Mouse (Mus musculus): Measurements from ENCODE around the gene Nlgn2. TPM values are rescaled to one million over a fixed set of nuclear protein-coding genes. Genes with fewer than 3 reads are reported as not detected.

The Nlgn2 gene
- polyA plus RNA-seq, 1 experiment from 2014 or later = 11.8 TPM

DNA sequence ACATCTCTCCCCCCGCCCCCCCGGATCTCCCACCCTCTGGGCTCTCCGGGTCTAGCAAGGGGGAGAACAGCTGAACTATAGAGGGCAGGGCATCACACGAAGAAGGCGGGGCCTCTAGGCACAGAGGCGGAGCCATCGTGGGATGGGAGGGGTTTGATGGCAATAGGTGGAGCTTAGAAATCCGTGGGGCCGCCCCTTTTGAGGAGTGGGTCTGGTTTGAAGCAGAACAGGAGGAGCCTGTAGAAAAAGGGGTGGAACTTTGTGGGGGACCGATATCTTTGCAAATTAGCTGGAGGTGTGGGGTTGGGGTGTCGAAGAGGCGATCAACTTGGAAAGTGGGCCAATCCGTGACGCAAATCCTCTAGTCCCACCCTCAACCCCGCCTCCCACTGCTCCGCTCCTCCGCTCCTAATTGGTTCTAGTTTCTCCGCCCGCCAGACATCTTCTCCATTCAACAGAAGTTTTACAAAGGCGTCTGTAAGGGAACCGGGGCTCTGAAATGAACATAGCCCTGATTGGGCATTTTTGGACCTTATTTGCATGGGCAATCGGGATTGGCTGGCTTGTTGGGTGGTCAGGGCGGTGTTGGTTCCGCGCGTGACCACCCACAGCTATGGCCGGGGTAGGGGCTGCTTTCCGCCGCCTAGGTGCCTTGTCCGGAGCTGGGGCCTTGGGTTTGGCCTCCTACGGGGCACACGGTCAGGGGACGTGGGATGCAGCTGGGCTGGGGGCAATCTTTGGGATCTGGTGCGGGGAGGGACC lies 549 bp upstream of the Nlgn2 start, which contains the start of gene Tmem256:
Tmem256 (plus strand) TSS at position 563 of the 762 bp plus-strand sequence.
- peaks cover 25% of the 10 kb centered on the region; the same call in 1 of the 2 replicates for H3K27me3 ChIP-seq
- H3K36me3 ChIP-seq = peaks cover 8% of the 10 kb centered on the region
- peak within 1 kb of the TSS; percentile 93 for H3K27ac ChIP-seq
- H3K4me1 ChIP-seq = peaks cover 43% of the 10 kb centered on the region
- under 1% methylated on average over 34 of the region's 34 CpGs for WGBS
- peak within 1 kb of the TSS; percentile 93 for H3K4me2 ChIP-seq (replicated peaks)
- peak; percentile 91 for ATAC-seq (ENCODE audit: low FRiP score, low read depth)
- H3K4me3 ChIP-seq = peak within 1 kb of the TSS; percentile 81
- H3K9me3 ChIP-seq = no peaks in the 10 kb centered on the region
- peak within 1 kb of the TSS; percentile 91 for H3K9ac ChIP-seq

DNA sequence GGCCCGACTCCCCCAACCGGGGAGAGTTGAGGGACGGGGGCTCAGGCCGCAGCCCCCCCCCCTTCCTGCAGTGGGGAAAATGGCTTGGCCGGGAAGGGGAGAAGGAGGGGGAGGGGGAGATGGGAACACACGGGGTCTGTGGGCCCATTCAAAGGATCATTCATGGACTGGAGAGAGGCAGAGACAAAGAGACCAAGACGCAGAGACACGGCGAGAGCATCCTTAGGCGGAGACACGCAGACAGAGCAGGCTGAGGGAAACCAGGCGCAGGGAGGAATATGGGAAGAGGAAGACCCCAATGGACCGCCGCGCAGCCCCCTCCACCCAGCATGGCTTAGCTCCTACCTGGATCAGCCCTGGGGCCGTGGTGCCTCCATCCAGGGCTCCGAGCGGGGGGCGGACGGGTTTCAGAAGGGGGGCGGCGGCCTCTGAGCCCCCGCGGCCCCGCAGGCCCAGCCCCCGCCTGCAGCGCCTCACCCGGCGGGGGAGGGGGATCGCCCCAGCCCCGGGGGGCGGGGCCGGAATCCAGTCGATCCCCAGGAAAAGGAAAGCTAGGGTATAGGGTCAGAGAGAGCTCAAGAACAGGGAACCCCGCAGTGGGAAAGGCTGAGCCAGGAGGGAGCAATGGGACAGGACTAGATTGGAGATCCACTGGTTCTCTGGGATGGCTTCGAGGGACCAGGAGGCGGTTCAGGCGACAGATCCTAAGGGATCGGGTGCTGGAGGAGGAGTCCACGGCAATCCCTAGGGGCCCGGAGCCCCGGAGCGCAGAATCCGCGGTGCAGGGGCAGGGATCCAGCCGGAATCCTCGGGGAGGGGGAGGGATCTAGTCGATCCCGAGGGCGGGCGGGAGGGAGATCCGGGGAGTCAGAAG lies 644 bp downstream of the Nlgn2 start:
- Histone ChIP-seq H3K9ac (peak overlapping the region; percentile 91), H3K4me3 (peak overlapping the region; percentile 81), H3K36me3 (peaks cover 20% of the 10 kb centered on the region), H3K9me3 (no peaks in the 10 kb centered on the region), H3K4me2 (replicated peaks) (peak overlapping the region; percentile 93), H3K27me3 (peaks cover 25% of the 10 kb centered on the region; the same call in 1 of the 2 replicates), H3K4me1 (peaks cover 43% of the 10 kb centered on the region), H3K27ac (peak overlapping the region; percentile 84)
- under 1% methylated on average over 43 of the region's 52 CpGs for whole genome bisulfite sequencing
- no peak for ATAC-seq (ENCODE audit: low FRiP score, low read depth)

DNA sequence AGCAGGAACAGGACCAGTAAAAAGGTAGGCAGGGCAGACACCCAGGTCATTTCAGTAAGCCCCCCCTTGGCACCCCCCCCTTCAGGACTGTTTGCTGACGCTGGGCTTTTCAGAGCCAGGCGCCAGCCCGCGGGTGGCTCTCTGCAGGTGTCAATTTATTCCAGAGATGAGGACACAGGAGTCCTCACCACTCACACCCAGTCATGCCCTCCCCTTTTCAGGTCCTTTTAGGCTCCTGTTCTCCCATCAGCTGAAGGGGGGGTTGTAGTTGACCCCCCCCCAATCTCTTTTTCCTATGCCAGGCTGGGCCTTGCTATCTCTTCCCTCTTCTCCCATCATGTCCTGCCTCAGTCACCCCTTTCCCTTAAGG lies 1.6 kb downstream of the Nlgn2 start:
- 11% methylated on average over 4 of the region's 4 CpGs for WGBS
- Histone ChIP-seq H3K27ac (no peak overlapping the region), H3K9ac (peak overlapping the region; percentile 91), H3K36me3 (peaks cover 27% of the 10 kb centered on the region), H3K9me3 (no peaks in the 10 kb centered on the region), H3K27me3 (peaks cover 25% of the 10 kb centered on the region; the same call in 1 of the 2 replicates), H3K4me2 (replicated peaks) (peak overlapping the region; percentile 93), H3K4me3 (peak overlapping the region; percentile 81), H3K4me1 (peaks cover 43% of the 10 kb centered on the region)
- ATAC-seq (ENCODE audit: low FRiP score, low read depth) = no peak

GRCm38 (mm10) chr11:69835326-69835965 lies 2.1 kb downstream of the Nlgn2 start:
- Histone ChIP-seq H3K27ac (no peak overlapping the region), H3K9ac (peak overlapping the region; percentile 74), H3K9me3 (no peaks in the 10 kb centered on the region), H3K4me3 (peak overlapping the region; percentile 81), H3K27me3 (peaks cover 25% of the 10 kb centered on the region; the same call in 1 of the 2 replicates), H3K4me2 (replicated peaks) (peak overlapping the region; percentile 93), H3K4me1 (peaks cover 43% of the 10 kb centered on the region), H3K36me3 (peaks cover 29% of the 10 kb centered on the region)
- no peak for ATAC-seq (ENCODE audit: low FRiP score, low read depth)
- 7% methylated on average over 9 of the region's 9 CpGs for WGBS

- H3K27ac ChIP-seq = no peak overlapping the region
Measured at GRCm38 (mm10) chr11:69834001-69834549, 3.5 kb downstream of the Nlgn2 start.

DNA sequence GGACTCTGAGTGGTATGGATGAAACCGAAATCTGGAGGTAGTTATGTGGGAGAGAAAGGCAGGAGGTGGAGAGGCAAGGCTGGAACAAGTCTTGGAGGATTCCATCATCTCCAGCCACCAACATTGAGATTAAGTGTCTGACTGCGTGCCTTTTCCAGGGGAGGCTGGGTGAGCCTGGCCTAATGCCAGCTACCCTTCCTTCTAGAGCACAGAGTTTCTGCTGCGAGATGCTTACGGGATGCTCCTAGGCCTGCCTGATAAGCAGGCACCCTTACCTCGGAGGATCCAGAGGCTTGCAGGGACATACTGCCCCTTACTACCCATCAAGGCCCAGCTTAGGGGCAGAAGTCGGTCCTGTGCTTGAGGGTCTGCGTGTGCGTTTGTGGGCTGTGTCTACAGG lies 4.0 kb downstream of the Nlgn2 start:
- Histone ChIP-seq H3K27me3 (peaks cover 25% of the 10 kb centered on the region; the same call in 1 of the 2 replicates), H3K36me3 (peaks cover 40% of the 10 kb centered on the region), H3K9ac (peak overlapping the region; percentile 74), H3K9me3 (no peaks in the 10 kb centered on the region), H3K4me2 (replicated peaks) (peak overlapping the region; percentile 93), H3K27ac (no peak overlapping the region), H3K4me1 (peaks cover 33% of the 10 kb centered on the region), H3K4me3 (peak overlapping the region; percentile 81)
- WGBS = 54% methylated on average over 8 of the region's 8 CpGs
- ATAC-seq (ENCODE audit: low FRiP score, low read depth) = no peak

More at GRCm38 (mm10) chr11:69834001-69834549, 3.5 kb downstream of the Nlgn2 start:
- H3K36me3 ChIP-seq = peaks cover 35% of the 10 kb centered on the region
- peak overlapping the region; percentile 93 for H3K4me2 ChIP-seq (replicated peaks)
- peak overlapping the region; percentile 74 for H3K9ac ChIP-seq
- 6% methylated on average over 42 of the region's 48 CpGs for WGBS
- peaks cover 36% of the 10 kb centered on the region for H3K4me1 ChIP-seq
- no peaks in the 10 kb centered on the region for H3K9me3 ChIP-seq
- H3K4me3 ChIP-seq = peak overlapping the region; percentile 81
- peaks cover 25% of the 10 kb centered on the region; the same call in 1 of the 2 replicates for H3K27me3 ChIP-seq
- no peak for ATAC-seq (ENCODE audit: low FRiP score, low read depth)

DNA sequence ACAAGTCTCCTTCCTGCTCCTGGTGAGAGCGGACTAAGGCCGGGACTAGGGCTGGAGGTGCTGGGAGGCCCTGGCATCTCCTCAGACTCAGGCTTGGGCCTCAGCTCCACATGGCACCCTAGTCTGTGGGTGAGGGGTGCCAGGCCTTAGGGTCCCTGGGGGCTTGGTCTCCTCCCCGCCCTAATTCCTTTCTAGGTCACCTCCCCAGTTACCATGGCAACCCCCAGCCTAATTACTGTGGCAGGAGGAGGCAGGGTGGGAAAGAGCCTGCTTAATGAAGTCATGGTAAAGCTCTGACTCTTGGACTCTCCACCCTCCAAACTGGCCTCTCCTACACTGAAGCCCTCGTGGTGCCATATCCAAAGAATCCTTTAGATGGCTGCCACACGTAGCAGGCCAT lies 8.8 kb downstream of the Nlgn2 start:
- peaks cover 85% of the 10 kb centered on the region for H3K36me3 ChIP-seq
- no peak for ATAC-seq (ENCODE audit: low FRiP score, low read depth)
- H3K4me2 ChIP-seq (replicated peaks) = no peak overlapping the region
- no peaks in the 10 kb centered on the region for H3K9me3 ChIP-seq
- H3K27ac ChIP-seq = no peak overlapping the region
- peaks cover 6% of the 10 kb centered on the region; the same call in 1 of the 2 replicates for H3K27me3 ChIP-seq
- peaks cover 3% of the 10 kb centered on the region for H3K4me1 ChIP-seq
- H3K9ac ChIP-seq = no peak overlapping the region
- WGBS = 63% methylated on average over 5 of the region's 5 CpGs
- no peak overlapping the region for H3K4me3 ChIP-seq

DNA sequence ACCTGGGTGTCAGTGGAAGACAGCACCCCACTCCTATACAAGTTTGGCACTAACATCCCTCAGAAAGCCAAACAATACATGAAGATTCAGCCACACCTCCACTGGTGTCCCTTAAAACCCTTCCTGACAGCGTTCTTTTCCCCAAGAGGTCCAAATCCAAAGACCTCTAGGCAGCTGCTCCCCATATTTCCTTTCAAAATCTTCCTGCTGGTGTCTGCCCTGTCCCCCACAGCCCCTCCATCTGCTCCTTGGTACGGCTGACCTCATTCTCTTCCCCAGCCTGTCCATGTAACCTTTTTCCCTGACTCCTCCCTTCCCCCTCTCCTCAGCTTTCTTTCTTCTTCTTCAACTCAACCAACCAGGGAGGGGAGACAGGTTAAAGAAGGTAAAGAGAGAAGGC lies 14.1 kb downstream of the Nlgn2 start:
- no peak overlapping the region for H3K4me2 ChIP-seq (replicated peaks)
- no peaks in the 10 kb centered on the region for H3K27me3 ChIP-seq
- no peaks in the 10 kb centered on the region for H3K4me1 ChIP-seq
- no peak overlapping the region for H3K9ac ChIP-seq
- no peak overlapping the region for H3K27ac ChIP-seq
- H3K4me3 ChIP-seq = no peak overlapping the region
- no peak for ATAC-seq (ENCODE audit: low FRiP score, low read depth)
- WGBS = 70% methylated on average over 2 of the region's 2 CpGs
- H3K36me3 ChIP-seq = peaks cover 46% of the 10 kb centered on the region
- peaks cover 4% of the 10 kb centered on the region; the same call in 1 of the 2 replicates for H3K9me3 ChIP-seq

- H3K4me2 ChIP-seq (replicated peaks) = no peak within 1 kb of the TSS
- no peaks in the 10 kb centered on the region for H3K27me3 ChIP-seq
- WGBS = 86% methylated on average over 3 of the region's 3 CpGs
- peaks cover 16% of the 10 kb centered on the region; the same call in 1 of the 2 replicates for H3K9me3 ChIP-seq
- H3K9ac ChIP-seq = no peak within 1 kb of the TSS
- no peak within 1 kb of the TSS for H3K27ac ChIP-seq
- no peak within 1 kb of the TSS for H3K4me3 ChIP-seq
- no peak for ATAC-seq (ENCODE audit: low FRiP score, low read depth)
- H3K36me3 ChIP-seq = peaks cover 33% of the 10 kb centered on the region
- H3K4me1 ChIP-seq = no peaks in the 10 kb centered on the region
Measured at GRCm38 (mm10) chr11:69822080-69822479, 15.5 kb downstream of the Nlgn2 start, which contains the start of gene Spem1. TSS of gene Spem1 (minus strand) at chr11:69822180.

GRCm38 (mm10) chr11:69818871-69819270 lies 18.7 kb downstream of the Nlgn2 start:
- Histone ChIP-seq H3K4me1 (no peaks in the 10 kb centered on the region), H3K27me3 (no peaks in the 10 kb centered on the region), H3K9ac (no peak overlapping the region), H3K4me3 (no peak overlapping the region), H3K4me2 (replicated peaks) (no peak overlapping the region), H3K9me3 (peaks cover 19% of the 10 kb centered on the region; the same call in 1 of the 2 replicates), H3K36me3 (peaks cover 1% of the 10 kb centered on the region), H3K27ac (no peak overlapping the region)
- ATAC-seq (ENCODE audit: low FRiP score, low read depth) = no peak
- 90% methylated on average over 8 of the region's 8 CpGs for WGBS

- 83% methylated on average over 2 of the region's 2 CpGs for WGBS
- ATAC-seq (ENCODE audit: low FRiP score, low read depth) = no peak
- Histone ChIP-seq H3K27ac (no peak within 1 kb of the TSS), H3K4me3 (no peak within 1 kb of the TSS), H3K36me3 (no peaks in the 10 kb centered on the region), H3K9ac (no peak within 1 kb of the TSS), H3K9me3 (peaks cover 19% of the 10 kb centered on the region; the same call in 1 of the 2 replicates), H3K4me2 (replicated peaks) (no peak within 1 kb of the TSS), H3K4me1 (no peaks in the 10 kb centered on the region), H3K27me3 (no peaks in the 10 kb centered on the region)
Measured at GRCm38 (mm10) chr11:69818365-69818764, 19.2 kb downstream of the Nlgn2 start, which contains the start of gene Spem2. TSS of gene Spem2 (minus strand) at chr11:69818465.

All from limb, embryonic 13.5 days (tissue).